Mouse (Mus musculus) liver, adult 10 weeks (tissue): ENCODE results near the gene 1700049E17Rik2. TPM values are rescaled to one million over a fixed set of nuclear protein-coding genes. Genes with fewer than 3 reads are reported as not detected.

Experiments used
- polyA plus RNA-seq: library from polyadenylated mRNA; stranded (reverse); fragments of 350-450 nt; fragmentation: Illumina TruSeq; extraction: RNeasy Lipid Tissue Mini Kit (QIAGEN cat#74804); gene quantifications from one replicate; pipeline ENCODE4 v1.2.3, GENCODE M21; 2014; ENCODE audit warnings: low read depth, low replicate concordance

1700049E17Rik2 gene
- not detected for polyA plus RNA-seq

GRCm38 (mm10) chr14:41572911-41573310 lies at the start of gene 1700049E17Rik2:
1700049E17Rik2 (plus strand) TSS chr14:41573211.

DNA sequence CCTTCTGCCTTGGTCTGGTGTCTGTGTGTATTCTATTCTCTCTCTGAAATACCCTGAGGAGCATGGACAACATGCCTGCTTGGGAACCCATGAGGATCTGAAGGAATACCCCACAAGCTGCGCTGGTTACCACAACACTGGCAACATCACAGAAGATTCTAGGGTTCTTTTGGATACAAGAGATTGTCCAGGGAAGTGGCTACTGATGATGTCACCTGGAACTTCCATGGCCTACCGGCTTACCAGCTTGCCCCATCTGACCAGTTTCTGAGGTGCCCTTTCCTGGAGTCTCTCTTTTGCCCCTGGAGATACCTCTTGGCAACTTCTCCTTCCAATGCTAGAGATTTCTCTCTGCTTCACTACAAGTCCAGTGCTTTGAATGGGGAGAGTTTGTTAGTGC lies 17.5 kb upstream of the 1700049E17Rik2 start, which contains the start of gene Gm7970:
TSS of gene Gm7970 (minus strand) at position 101 of the 400 bp plus-strand sequence.

DNA sequence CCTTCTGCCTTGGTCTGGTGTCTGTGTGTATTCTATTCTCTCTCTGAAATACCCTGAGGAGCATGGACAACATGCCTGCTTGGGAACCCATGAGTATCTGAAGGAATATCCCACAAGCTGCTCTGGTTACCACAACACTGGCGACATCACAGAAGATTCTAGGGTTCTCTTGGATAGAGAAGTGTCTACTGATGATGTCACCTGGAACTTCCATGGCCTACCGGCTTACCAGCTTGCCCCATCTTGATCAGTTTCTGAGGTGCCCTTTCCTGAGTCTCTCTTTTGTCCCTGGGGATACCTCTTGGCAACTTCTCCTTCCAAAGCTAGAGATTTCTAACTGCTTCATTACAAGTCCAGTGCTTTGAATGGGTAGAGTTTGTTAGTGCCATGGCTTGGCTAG lies 51.5 kb downstream of the 1700049E17Rik2 start, which contains the start of gene Gm3072:
TSS of gene Gm3072 (minus strand) at position 101 of the 400 bp plus-strand sequence.

Other genes with a start within 250 kb of the 1700049E17Rik2 start
- not detected for gene Gm5798, start 224.6 kb upstream of the 1700049E17Rik2 start, polyA plus RNA-seq
- not detected for gene Gm7945, start 186.8 kb upstream of the 1700049E17Rik2 start, polyA plus RNA-seq
- not detected for gene Gm6482, start 164.9 kb upstream of the 1700049E17Rik2 start, polyA plus RNA-seq
- gene Gm7954, start 119.7 kb upstream of the 1700049E17Rik2 start, polyA plus RNA-seq: not detected
- gene Gm3486, start 83.7 kb upstream of the 1700049E17Rik2 start, polyA plus RNA-seq: not detected
- not detected for gene Gm7970, start 17.6 kb upstream of the 1700049E17Rik2 start, polyA plus RNA-seq
- not detected for gene Gm3072, start 51.4 kb downstream of the 1700049E17Rik2 start, polyA plus RNA-seq
- not detected for gene Gm3676, start 73.3 kb downstream of the 1700049E17Rik2 start, polyA plus RNA-seq
- gene Gm8068, start 128.7 kb downstream of the 1700049E17Rik2 start, polyA plus RNA-seq: not detected
- gene Gm7929, start 177.4 kb downstream of the 1700049E17Rik2 start, polyA plus RNA-seq: not detected
- not detected for gene Gm47189, start 199.2 kb downstream of the 1700049E17Rik2 start, polyA plus RNA-seq